Mouse (Mus musculus) heart, postnatal 14 days (tissue): ENCODE measurements around the gene Pip4k2c. TPM values are rescaled to one million over a fixed set of nuclear protein-coding genes. Genes with fewer than 3 reads are reported as not detected.
"Not testable (repeated sequence)": the region's sequence is repeated elsewhere in the genome, so short reads cannot be mapped to it uniquely, and the experiment has no call there.

ENCODE experiments used
- DNase-seq, 2 experiments: peaks; one replicate each; pipeline ENCODE4 v3.0.0; 2021 to 2022
- intact Hi-C: fragments of 180-260 bp; cut with DNase I; formaldehyde crosslinking; loops from one replicate; pipeline ENCODE4 v1.15.1; 2025
- total RNA-seq, 2 experiments: library from RNA; stranded (reverse); gene quantifications; 2 replicates each; pipeline ENCODE4 v1.2.3; 2021

The Pip4k2c gene
- total RNA-seq, 2 experiments from 2014 or later = 22.8 to 23.1 TPM

DNA sequence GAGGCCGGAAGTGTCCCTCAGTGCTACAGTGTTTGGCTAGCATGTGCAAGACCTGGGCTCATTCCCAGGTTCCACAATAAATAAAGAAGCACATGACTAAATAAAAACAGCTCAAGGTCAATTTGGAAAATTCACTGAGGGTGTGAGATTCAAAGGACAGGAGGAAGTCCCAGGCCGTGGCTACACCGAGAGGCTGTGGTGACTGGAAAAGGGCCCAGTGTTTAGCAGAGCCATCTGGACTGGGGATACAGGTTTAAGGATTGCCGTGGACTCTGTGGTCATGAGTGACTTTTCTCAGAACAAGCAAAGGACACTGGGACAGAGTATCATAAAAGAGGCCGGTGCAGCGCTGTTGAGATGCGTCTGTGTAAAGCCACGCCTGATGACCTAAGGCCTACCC lies 1.9 kb upstream of the Pip4k2c start:
- intact Hi-C loops = no loop called here
- no peak for DNase-seq

DNA sequence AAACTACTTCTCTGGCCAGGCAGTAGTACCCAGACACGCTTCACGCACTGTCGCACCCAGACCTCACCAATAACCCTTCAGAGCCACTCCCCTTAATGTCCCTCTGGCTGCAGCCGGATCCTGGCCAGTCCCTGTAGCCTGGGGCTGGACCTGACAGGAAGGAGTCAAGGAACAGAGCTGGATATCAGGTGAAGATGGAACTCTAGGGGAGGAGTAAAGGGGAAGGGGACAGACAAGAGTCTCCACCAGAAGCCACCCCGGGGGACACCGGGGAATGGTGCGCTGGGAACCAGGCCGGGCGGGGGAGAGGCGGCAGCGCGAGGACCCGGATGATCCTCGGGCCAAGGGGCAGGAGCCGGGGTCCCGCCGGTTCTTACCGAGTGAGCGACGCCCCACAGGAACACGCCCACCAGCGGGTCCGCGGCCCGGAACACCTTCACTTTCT lies 402 bp downstream of the Pip4k2c start:
- DNase-seq = peak in 1 of 2 experiments; percentile 49
- intact Hi-C loops = no loop called here

DNA sequence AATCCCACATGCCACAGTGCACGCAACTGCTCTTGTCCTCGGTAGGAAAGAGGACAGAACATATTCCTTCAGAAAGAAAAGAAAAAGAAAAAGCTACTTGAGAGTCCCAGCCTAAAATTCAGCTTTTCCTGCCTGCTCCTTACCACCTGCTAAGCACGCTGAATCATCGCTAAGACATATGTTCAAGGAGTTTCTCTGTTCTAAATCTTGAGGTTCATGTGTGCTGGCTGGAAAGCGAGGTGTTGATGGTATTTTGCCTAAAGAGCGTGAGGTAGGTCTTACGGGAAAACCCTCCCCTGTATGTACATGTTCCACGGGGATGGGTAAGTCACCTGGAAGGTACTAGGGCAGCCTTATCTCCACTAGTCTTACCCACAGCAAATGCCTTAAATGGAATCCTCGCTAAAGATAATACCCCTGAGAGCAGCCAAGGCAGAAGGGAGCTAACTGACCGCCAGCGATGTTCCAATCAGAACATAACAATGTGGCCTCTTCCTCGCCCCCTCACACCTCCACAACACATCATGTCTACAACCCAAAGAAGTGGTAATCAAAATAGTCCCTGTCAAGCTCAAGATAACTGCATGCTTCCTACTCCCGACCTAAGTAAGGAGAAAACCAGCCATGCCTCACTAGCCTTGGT lies 1.3 kb downstream of the Pip4k2c start:
- intact Hi-C loops = no loop called here

DNA sequence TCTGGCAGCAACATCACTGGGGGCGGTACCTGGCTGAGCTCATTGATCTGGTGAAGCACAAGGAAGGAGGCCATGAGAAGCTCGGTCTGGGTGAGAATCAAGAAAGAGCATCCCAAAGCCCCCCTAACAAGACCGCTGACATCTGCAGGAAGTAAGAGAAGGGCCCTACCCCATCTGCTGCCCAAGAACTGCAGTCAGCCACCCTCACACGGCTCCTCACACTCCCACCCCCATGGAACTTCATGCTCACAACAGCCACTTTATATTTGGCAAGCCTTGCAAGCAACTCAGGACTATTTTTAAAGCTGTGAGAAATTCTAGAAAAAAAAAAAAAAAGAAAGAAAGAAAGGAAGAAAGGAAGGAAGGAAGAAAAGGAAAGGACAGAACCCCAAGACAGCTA lies 2.5 kb downstream of the Pip4k2c start:
- intact Hi-C loops = no loop called here
- no peak for DNase-seq

More for the DNA sequence above, 1.3 kb downstream of the Pip4k2c start:
- no peak for DNase-seq

DNA sequence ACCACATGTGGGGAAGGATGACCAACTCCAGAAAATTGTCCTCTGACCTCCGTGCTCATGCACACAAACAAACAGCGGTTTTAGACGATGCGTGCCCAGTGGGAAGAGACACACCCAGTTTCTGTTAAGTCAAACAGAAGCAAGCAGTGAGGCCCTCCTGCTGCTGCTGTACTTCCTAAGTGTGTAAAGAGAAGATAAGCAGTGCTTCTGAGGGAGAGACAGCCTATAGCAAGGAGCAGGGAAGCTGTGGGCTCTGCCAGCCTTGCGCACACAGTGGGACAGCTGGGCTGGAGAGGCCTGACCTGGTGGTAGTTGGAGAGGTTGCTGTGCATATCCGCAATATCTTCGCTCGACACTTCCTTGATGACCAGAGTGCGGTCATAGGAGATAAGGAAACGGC lies 6.0 kb downstream of the Pip4k2c start:
- intact Hi-C loops = no loop called here
- no peak for DNase-seq

DNA sequence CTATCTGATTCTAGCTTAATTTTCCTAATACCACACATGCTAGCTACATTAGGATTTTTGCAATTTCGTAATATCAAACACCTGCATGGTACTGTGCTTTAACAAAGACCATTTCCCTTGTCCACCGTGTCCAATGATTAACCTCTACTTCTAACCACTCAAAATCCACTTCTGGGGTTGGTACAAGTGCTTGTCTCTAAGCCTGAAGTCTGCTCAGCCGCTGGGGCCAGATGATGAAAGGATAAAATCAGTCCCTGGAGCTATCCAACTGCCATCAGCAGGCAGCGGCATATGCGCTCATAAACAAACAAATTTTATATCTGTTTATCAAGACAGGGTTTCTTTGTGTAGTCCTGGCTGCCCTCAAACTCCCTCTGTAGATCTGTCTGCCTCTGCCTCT lies 6.8 kb downstream of the Pip4k2c start:
- intact Hi-C loops = no loop called here
- DNase-seq = no peak

DNA sequence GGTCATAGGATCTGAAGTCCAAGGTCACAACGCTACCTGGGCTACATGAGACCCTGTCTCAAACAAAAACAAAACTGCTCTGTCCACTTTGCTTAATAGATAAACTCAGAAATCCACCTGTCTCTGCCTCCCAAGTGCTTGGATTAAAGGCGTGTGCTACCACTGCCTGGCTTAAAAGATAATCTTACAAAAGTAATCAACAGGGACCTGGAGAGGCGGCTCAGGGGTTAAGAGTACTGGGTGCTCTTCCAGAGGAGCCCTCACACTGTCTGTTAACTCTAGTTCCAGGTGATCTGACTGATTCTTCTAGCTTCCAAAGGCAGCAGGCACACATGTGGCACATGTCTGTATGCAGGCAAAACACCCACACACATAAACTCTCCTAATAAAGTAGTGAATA lies 8.3 kb downstream of the Pip4k2c start:
- DNase-seq = no peak
- intact Hi-C loops = no loop called here

DNA sequence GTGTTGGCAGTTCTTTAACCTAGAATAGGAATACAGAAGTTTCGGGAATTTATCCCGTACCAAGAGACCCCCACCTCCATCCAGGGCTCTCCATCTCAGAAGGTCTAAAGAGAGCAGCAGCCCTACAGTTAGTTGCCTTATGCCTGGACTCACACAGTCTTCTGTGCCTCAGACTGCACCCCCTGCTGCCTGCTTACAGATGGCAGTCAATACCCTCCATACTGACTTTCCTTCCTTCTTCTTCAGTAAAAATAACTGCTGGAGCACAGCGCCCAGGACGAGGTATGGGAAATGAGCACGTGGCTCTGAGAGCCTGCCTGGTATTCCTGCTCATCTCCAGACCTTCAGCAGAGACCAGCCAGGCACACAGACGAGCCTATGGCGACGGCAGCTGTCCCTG lies 11.1 kb downstream of the Pip4k2c start:
- intact Hi-C loops = no loop called here
- DNase-seq = no peak

DNA sequence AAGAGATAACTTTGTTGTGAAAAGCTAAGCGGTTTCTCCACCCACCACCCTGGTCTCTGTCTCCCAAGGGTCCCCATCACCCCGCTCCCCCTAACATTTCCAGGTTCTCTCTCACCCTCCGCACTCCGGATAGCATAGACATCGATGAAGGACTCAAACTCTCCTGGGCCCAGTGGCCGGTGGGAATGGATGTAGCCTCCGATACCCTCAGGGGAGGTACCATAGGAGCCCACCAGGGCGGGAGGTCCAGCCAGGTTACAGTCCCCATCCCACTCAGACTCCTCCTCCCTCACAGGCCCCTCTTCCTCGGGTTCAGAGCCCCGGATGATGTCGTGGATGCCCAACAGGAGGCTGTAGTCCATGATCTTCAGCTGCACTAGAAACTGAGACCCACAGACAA lies 11.9 kb downstream of the Pip4k2c start:
- no peak for DNase-seq
- intact Hi-C loops = no loop called here

DNA sequence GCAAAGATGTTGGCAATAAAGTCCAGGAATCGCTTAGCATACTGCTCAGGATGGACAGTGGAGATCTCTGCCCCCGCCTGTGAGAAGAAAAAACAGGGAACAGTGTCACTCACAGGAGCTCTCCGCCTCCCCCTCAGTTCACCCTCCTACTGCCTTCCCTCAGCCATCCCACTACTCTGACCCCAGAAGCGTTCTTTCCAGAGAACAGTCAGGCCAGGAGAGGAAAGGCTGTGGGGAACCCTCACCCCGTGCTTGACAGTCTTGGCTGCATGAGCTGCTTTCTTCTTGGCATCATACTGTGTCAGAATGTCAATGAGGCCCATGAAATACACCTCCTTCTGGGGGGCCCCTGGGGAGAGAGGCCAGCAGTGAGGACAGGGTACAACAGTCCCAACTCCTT lies 12.3 kb downstream of the Pip4k2c start:
- intact Hi-C loops = no loop called here
- no peak for DNase-seq

DNA sequence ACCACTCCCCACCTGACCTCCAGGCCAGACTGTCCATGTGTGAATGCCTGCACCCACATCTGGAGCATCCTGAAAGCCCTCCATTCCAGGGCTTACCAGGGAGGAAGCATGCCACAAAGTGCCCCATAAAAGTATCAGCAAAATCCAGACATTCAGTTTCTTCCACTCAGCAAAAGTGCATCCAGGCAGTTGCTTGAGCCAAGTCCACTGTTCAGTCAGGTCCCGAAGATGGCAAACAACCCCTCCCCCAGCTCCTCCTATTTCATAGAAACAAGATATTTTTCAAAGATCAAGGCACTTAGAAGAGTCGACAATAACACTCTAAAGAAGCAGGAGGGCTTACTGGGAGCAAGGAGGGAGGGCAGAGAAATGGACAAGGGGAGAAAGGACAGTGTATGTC lies 12.9 kb downstream of the Pip4k2c start:
- intact Hi-C loops = no loop called here
- no peak for DNase-seq

DNA sequence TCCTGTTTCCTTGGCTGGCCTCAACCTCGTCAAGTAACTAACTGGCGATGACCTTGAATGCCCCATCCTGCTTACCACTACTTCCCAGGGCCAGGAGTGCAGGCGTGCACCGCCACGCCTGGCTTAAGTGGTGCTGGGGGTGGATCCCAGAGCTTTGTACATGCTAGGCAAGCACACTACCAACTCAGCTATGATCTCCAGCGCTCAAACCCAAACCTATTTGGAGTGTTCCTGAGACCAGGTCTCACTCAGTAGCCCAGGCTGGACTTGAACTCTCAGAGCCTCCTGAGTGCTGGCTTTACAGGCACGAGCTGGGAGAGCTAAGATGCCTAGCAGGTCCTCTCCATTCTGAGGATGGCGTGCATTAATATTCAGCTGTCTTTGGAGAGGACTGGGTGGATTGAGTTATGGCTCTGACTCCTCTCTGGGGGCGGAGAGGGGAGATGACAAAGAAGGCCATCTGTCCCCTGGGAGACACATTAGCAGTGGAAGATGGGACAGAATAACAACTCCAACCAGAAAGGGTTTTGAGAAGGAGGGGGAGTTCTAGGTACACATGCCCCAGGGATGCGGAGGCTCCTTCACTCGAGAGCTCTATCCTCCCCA lies 13.8 kb downstream of the Pip4k2c start:
- no peak for DNase-seq
- intact Hi-C loops = no loop called here

DNA sequence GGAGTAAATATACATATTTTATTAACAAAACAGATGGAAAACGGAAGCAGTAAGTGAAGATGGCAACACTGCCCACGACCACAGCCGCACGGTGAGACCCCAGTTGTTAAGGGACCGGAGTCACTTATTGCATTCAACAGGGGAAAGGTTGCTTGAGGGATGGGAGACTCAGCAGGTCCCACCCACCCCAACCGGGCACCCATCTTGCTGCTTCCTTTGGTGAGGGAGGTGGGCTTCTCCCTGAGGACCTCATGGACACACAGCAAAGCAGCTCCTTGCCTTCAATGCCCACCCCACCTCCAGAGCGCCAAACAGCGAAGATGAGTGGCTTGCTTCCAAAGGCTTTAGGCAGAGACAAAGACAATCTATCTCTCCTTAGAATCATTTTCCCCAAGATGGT lies 14.3 kb downstream of the Pip4k2c start:
- intact Hi-C loops = no loop called here
- no peak for DNase-seq

DNA sequence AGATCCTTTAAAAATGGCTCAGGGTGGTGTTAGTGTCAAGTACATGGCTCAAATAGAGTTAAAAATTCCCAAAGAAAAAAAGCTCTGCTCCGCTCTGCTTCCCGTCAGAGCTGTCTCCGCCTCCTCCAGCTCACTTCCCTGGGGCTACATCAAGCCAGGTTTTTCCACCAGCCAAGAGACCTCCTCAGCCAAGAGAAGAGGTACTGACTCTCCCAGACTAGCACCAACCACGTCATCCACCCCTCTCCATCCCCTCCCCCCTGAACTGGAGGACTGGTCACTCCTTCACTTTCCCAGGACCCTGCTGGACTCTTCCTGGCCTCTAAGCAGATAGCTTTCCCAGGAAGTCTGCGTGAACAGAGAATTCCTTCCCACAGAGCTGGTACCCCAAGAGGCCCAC lies 15.0 kb downstream of the Pip4k2c start:
- intact Hi-C loops = no loop called here
- DNase-seq = peak; percentile 67 to 74

DNA sequence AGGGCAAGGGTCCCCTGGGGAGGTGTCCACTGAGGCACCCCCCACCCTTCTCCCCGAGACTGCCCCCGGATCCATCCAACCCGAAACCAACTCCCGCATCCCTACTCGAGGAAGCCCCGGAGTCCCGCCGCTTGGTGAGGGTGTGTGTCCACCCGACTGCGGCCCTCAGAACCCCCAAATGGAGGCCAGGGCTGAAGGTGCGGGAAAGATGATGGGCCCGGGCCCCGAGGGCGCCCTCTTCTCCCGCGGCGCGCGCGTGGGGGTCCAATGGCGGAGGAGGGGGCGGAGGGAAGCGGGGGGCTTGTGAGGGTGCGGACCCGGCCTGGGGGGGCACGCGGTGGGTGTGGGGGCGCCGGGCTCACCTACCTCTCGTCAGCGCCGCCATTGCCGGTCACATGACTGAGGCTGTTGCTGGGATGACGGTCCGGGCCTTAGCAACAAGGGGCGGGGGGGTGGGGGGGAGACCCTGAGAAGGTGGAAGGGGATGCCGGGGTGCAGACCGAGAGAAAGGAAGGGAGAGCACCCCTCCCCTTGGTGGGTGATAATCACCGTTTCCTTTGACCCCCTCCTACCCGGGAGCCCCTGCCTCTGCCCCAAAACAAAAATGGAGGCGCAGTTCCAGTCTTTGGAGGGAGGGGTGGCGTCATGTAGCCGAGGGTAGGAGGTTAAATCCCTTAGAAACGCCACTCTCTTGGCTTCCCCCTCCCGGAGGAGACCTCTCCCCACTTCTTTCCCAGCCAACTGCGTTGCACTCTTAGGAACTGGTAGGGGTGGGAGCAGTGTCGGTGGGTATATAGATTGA lies 15.9 kb downstream of the Pip4k2c start, which contains the start of gene Dtx3:
Gene Dtx3 (minus strand): TSS at position 401 of the 802 bp plus-strand sequence.
- intact Hi-C loops = loop anchor here (2.0 kb wide), 1 partner anchor 17 kb away; no protein-coding TSS in a partner anchor
- peak in 1 of 2 experiments; percentile 53 for DNase-seq

DNA sequence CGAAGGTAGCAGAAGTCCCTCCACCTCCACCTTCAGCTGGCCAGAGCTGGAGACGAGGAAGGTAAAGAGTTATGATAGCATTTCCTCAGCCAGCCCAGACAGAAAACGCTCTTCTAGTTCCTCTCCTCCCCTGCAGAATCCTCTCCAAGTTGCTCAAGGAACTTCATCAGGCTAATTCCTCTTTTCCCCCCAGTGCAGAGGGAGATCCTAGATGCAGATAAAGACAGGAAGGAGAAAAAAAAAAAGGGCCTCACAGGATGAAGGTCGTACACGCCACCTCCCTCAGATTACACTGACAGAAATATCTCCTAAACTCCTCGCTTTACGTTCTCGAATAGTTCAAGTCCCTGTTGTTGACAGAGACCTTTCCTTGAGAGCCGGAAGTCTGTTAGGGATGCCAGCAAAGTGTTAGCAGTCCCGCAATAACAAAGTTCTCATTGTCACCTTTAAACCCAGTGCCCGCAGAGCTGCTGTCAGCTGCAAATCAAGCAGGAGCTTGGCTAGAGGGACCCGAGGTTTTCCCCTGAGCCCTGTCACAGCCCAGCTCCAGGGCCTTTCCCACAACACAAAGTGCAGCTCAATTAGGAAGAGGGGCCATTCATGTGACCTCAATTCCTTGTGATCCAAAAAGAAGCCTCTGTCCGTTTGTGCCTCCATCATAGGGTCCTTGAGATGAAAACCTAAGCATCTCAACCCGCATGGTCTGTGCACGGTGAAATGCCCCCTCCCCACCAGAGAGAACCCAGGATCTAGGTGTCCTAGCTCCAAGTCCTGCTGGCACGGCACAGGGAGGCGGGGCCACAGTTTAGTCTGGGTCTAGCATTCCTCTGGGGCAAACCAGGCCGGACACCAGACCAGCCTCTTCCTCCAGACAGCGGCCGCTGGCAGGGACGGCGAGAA lies 16.7 kb downstream of the Pip4k2c start:
- intact Hi-C loops = loop anchor here (2.0 kb wide), 1 partner anchor 16 kb away; no protein-coding TSS in a partner anchor
- peak; percentile 74 to 78 for DNase-seq

DNA sequence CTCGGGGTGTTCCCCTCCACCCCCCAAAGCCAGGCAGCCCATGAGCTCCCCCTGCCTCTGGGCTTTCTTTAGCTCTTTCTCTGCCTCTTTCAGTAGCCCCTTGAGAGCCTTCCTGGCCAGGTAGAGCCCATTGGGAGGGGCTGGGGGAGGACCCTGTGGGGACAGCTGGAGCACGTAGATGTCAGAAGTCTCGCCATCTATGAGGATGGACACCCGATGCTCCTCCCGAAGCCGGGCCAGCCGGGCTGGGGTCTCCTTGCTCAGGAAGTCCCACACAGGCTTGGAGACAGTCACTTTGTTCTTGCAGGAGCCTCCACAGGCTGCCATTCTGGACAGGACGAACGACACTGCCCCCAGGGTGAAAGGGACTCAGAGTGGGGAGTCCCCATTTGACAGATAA lies 18.4 kb downstream of the Pip4k2c start:
- intact Hi-C loops = no loop called here
- DNase-seq = no peak

DNA sequence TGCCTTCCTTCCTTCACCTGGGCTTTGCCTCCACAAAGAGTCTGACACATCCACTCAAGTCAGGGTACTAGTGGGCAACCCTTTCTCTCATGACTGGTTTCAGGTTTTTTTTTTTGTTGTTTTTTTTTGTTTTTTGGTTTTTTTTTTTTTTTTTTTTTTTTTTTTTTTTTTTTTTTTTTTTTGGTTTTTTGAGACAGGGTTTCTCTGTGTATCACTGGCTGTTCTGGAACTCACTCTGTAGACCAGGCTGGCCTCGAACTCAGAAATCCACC lies 19.4 kb downstream of the Pip4k2c start:
- intact Hi-C loops = not testable (repeated sequence)

DNA sequence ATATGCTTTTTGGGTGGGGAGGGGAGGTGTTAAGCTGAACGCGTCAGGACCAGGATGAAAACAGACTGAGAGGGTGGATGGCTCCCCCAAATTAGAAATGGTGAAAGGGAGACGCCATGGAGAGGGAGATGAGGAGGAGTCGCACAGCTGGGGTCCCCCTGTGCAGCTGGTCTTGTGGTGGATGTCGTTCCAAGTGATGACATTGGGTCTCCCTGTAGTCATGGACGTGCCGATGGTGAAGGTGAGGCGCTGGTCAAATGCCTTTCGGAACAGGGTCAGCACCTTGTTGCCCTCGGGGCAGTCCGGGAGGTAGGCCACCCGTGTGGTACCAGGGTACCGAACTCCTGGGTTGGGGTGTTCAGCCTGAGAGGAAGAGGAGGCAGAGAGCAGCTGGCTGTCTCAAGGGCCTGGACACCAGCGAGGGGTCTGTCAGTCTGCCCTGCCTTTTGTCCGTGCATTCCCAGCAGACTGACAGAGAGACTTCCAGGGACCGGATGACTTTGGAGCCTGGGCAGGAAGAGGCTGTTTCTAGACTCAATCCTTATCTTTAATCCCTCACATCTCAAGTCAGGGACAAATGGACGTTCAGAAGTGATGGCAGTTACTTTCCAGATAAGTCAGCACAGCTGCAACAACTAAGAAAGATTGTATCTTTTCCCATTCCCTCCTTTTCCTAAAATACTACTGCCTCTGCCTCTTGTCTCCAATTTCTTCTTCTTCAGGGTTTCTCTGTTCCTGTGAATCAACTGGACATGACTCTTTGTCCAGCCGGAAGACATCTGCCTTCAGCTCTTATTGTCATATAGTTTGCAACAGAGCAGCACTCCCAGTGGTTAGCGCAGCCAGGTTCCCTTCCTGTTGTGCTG lies 20.0 kb downstream of the Pip4k2c start:
- DNase-seq = no peak
- intact Hi-C loops = no loop called here

More for the DNA sequence above, 19.4 kb downstream of the Pip4k2c start:
- not testable (repeated sequence) for DNase-seq
